Mouse (Mus musculus) layer of hippocampus, adult 18-20 months (tissue): Measurements from ENCODE around the gene Ces1d. TPM values are rescaled to one million over a fixed set of nuclear protein-coding genes. Genes with fewer than 3 reads are reported as not detected.
A peak's percentile ranks its signal among the peaks of the same experiment; 100 is the strongest.
"Not testable (repeated sequence)": the region's sequence is repeated elsewhere in the genome, so short reads cannot be mapped to it uniquely, and the experiment has no call there.

ENCODE experiments used
- DNase-seq, 2 experiments: peaks; one replicate each; pipeline ENCODE4 v3.0.0; 2022; ENCODE audit warnings: low spot score in 2 of 2
- long read RNA-seq: library from polyadenylated mRNA; stranded (forward); transcript quantifications from one replicate; pipeline ENCODE4 v2.0.0, GENCODE M21; 2021
- total RNA-seq, 2 experiments: library from RNA; stranded (reverse); gene quantifications; 2 replicates each; pipeline ENCODE4 v1.2.3; 2021

Gene Ces1d
- total RNA-seq = under 1 TPM; 0.20 to 0.47 TPM
- long read RNA-seq = 0 reads

DNA sequence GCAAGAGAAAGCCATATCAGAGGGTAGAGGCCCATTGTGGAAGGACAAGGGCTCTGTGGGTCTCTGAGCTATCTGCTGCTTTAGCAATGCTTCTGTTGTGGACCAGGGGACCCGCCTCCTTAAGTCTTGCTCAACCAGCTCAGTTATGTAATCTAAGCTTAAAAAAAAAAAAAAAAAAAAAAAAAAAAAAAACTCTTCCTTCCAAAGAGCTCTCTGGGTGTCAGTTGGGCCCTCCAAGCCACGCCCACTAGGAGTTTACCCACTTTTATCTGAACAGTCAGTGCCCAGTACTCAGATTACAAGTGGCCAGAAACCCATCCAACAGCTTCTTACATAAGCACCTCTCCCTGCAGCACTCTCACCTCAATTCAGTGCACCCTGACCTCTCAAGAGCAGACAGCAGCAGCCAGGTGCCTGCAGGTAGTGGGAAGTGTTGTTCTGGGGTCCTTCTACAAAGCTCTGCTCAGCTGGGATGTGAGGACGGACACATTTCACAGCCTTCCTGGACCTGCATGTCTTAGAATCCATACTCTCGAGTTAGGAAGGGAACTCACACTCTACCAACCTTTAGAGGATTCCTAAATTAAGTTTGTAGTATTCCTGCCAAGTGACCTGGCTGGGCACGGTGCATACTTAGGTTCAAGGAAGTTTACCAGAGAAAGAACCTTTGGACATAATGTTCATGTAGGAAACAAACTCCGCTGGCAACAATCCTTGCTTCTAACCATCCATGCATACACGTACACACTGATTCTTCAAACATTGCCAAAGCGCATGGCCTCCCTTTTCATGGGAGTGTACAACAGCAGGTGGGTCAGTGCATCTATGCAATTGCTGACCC is at the start of gene Ces1d:
Ces1d (minus strand) TSS at position 154 of the 841 bp plus-strand sequence.
- DNase-seq = no peak

DNA sequence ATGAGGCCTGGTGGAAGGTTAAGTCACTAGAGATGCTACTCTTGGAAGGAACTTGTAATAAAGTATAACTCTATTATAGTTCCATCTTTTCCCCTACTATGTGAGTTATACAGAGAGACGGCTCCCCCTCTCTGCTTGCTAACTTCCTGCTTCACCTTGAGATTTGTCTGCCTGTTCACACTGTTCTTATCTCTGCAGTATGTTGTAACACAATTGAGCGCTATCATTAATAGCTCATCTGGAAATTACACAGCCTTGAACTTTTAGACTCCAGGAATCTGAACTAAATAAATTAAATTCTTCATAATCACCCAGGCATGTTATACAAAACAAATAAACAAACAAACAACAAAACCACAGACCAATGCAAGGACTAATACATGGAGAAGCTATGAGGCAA is 48.4 kb upstream of the Ces1d start:
- DNase-seq = no peak

- DNase-seq = no peak
These were observed 42.2 kb upstream of the Ces1d start for GRCm38 (mm10) chr8:93239884-93240283.

DNA sequence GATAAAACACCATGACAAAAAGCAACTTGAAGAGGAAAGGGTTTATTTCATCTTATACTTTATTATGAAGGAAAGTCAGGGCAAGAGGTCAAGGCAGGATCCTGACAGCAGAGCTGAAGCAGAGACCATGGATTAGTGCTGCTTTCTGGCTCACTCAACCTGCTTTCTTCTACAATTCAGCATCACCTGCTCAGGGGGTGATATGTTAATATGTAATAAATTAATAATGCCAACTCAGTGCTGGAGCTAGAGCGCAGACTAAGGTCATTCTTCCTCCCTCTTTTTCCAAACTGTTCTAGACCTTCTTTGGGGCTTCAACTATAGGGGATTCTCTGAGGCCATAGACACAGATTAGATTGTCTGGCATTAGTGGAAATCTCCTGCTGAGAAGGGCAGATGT is 38.0 kb upstream of the Ces1d start:
- no peak for DNase-seq

DNA sequence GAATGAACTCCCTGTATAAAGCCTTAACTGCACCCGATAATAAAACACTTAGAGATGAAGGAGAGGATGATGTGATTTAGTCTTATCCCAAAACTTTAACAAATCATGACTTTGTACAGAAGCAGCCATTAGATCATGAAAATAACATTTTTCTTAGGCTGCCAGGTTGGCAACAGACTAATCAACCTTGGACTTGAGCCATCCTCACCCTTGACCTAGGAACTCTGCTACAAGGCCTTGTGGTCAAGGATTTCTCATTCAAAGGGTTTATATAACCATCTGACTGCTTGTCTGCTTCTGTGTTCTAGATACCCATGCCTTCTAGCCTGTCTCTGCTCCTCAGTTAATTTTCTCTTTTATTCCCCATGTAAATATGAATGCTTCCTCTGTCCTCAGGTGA is 37.1 kb upstream of the Ces1d start:
- no peak for DNase-seq

DNA sequence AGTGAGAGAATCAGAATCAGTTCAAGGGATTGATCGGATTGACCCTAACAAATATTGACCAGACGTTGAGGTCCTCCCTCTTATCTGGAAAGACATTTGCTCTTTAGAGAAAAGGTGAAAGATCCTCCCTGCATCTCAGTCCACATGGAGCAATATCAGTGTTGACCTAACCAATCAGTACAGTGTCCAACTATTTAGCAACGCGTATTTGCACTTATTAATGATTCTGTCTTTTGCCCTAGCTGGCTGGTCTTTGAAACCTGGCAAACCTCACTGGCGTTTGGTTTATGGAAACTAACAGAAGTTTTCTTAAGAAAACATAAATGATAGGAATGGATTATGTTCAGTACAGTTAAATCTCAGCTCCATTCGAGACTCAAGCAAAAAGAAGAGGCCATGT is 36.4 kb upstream of the Ces1d start:
- no peak for DNase-seq

DNA sequence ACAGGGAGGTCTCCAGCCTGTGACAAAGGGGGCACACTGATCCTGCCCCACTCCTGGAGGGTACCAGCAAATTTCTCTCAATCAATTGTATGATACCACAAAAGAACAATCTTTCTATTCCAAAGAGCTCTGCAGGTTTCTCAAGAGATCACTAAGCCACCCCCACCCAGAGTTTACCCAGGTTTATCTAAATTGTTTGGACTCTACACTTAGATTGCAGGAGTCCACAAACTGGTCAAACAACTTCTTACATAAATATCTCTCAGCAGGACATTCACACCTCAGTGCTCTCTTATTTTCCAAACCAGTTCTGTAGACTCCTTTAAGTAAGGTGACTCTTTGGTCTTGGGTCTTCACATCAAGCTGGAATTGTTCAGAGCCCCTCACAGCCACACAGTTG is 31.8 kb upstream of the Ces1d start, which contains the start of gene Ces1e:
Ces1e (minus strand) TSS at position 174 of the 400 bp plus-strand sequence.
- no peak for DNase-seq

- DNase-seq = no peak
These were observed 31.2 kb upstream of the Ces1d start for GRCm38 (mm10) chr8:93228673-93229370.

DNA sequence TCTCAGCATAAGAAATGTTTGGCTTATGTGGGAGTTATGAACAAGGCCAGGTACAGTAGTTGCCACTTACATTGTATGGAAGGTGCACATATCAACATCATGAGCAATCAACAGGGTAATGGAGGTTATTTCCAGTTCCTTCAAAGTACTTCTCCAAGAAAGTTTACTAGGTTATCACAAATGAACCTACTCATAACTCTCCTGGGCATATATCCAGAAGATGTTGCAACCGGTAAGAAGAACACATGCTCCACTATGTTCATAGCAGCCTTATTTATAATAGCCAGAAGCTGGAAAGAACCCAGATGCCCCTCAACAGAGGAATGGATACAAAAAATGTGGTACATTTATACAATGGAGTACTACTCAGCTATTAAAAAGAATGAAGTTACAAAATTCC is 28.8 kb upstream of the Ces1d start:
- DNase-seq = not testable (repeated sequence)

GRCm38 (mm10) chr8:93221896-93222295 is 24.3 kb upstream of the Ces1d start:
- no peak for DNase-seq

GRCm38 (mm10) chr8:93217867-93218266 is 20.2 kb upstream of the Ces1d start:
- peak in 1 of 2 experiments; percentile 5 for DNase-seq

GRCm38 (mm10) chr8:93217375-93217774 is 19.7 kb upstream of the Ces1d start:
- no peak for DNase-seq

DNA sequence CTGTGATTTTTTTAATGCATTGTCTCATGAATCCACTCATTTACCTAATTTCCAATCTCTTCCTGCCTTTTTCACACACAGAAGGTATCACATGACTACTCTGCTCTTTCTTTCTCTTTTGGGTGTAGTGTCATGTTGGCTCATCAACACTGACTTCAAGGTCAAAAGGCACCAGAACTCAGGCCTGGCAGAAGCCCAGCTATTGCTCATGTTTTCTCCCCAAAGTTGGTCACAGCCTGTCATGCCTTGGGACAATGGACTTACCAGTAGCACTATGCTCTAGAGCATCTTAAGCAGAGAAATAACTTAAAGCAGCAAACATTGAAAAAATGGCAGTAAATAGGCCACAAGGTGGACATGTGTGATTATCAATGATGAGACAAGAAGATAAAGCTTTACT is 13.5 kb upstream of the Ces1d start:
- no peak for DNase-seq

DNA sequence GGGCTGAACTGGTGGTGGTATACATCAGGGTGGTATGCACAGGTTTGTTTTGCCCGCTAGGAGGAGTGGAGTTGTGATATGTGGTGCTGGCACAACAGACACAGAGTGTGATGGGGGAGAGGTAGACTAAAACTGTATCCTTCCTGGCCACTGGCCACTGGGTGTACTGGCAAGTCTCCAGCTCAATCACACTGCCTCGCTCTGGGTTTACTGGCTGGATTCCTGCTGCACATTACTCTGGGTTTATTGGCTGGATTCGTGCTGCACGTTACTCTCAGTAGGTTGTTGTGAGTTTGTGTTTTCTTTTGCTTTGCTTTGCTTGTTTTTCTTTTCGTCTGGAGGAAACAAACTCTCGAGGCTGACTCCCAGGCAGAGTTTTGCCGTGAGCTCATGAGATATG is 1.5 kb upstream of the Ces1d start:
- not testable (repeated sequence) for DNase-seq

DNA sequence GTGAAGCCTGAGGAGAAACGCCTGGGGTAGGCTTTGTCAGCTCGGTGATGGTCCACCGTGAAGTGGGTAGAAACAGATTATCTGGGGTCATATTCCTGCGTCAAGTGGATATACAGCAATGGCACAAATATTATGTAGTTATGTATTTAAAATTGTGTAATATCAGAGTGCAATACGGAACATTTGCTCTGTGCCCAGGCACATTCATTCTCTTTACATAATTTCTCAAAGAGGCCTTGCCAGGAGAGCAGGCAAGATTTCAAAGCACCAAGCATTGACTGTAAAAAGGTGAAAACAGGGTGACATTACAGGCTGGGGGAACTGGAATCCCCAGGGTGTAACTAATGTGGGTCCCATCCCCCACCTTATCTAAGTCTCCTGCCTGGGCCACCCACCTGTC is 1.2 kb downstream of the Ces1d start:
- no peak for DNase-seq

- no peak for DNase-seq
These were observed 17.0 kb downstream of the Ces1d start for GRCm38 (mm10) chr8:93180581-93181129.

GRCm38 (mm10) chr8:93176593-93176992 is 21.0 kb downstream of the Ces1d start:
- no peak for DNase-seq

DNA sequence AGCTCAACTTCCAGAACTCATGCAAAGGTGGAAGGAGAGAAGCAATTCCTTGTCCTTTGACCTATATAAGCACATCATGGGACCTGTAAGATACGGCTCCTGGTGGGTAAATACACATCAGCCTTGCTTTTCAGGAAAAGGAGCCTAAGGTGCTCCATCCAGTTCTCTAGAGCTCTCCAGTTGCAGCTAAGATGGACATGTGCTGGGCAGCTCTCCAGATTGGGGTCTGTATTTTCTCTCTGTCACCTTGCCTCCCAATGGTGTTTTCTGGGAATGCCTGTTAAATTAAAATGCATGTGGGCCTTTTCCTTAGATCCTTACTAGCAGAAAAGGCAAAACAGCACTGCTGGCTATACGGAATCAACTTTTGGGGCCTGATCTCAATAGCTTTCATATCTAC is 23.1 kb downstream of the Ces1d start:
- DNase-seq = no peak

- DNase-seq = no peak
These were observed 25.6 kb downstream of the Ces1d start for GRCm38 (mm10) chr8:93171846-93172590.

GRCm38 (mm10) chr8:93163363-93163762 is 34.3 kb downstream of the Ces1d start:
- DNase-seq = no peak

- no peak for DNase-seq
These were observed 46.2 kb downstream of the Ces1d start for GRCm38 (mm10) chr8:93151401-93151800.
